Mouse (Mus musculus) layer of hippocampus, adult 18-20 months (tissue): ENCODE measurements at regions not wholly inside any gene's neighbourhood (a gene's known extent, or its start where the extent isn't known, plus 50 kb on each side); places are given as distances from the start of the nearest gene placed in this dataset.
"Not testable (repeated sequence)": the region's sequence is repeated elsewhere in the genome, so short reads cannot be mapped to it uniquely, and the experiment has no call there.

Experiments
- DNase-seq, 2 experiments: peaks; one replicate each; pipeline ENCODE4 v3.0.0; 2022; ENCODE audit warnings: low spot score in 2 of 2

DNA sequence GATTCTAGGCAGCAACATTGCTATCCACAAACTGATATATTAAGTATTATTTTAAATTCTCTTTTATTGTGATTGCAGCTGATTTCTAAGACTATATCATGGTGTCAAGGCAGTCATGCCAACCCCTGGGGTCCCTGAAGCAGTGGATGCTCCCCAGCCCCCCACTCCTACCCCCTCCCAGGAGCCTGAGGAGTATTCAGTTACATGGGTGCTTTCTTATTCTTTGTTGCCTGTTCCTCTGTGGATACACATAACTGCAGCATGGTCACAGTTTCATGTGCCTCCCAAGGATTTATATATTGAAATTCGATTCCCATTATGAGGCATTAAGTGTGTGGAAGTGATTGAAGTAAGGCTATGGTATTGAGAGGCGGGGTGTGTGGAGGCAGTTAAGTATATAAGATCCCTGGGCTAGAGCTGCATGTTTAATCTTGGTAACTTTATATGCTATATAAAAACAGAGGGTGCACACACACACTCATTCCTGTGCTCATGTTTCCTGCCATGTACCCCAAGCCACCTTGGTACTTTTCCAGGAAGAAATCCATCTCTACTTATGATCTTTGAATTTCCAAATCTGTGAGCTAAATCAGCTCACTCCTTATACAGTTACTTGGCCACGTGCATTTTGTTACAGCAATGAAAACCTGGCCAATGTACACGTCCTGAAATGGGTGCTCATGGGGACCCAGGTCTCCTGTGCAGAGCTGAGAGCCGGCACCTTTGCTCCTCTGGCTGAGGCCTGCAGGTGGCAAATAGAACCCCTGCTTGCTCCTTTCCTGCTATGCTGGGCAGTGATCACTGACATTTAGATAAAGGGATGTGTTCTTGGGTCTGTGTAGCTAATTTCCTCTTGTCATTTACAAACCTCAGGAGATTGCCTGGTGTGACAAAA lies 259.0 kb downstream of the Nek10 start:
- no peak for DNase-seq

GRCm38 (mm10) chr14:15062861-15063418 lies 259.7 kb downstream of the Nek10 start:
- DNase-seq, result no peak

- DNase-seq, result peak; percentile 6 to 43
Measured at GRCm38 (mm10) chr14:15064991-15065525, 261.8 kb downstream of the Nek10 start.

GRCm38 (mm10) chr14:15075877-15076276 lies 272.7 kb downstream of the Nek10 start:
- DNase-seq, result no peak

GRCm38 (mm10) chr14:15082889-15083288 lies 279.7 kb downstream of the Nek10 start:
- no peak for DNase-seq

DNA sequence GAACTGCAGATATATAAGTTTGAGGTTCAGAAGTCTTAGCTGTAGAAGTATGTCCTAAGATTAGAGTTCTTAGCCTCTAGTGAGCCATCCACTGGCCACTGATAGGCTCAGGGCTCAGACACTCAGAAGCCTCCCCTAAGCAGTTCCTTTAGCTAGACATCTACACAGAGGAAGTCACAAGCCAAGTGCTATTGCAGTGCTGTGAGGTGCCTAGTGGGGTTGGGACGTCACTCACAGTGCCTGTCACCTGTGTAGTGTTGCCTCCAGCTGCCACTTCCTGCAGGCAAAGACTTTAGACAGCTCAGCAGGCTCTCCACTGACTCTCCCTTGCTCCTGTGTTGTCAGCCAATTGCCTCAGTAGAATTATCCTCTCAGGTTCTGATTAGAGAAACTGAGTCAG lies 280.6 kb downstream of the Nek10 start:
- no peak for DNase-seq

DNA sequence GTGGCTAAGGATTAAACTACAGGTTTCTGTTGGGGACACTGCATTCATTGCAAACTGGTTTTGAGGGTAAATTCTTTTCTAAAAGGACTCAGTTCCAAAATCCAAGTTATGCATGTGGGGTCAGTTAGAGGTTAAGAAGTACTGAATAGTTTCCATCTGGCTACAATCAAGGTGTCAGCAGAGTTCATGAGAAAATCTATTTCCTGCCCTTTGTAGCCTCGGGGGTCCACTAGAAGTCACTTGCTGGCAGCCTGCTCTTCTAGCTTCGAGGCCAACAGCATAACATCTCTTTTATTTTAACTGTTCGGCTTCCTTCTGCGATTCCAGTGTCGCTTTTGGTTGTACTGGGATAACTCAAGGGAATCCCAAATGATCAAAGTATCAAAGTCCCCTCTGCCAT lies 283.8 kb downstream of the Nek10 start:
- DNase-seq, result no peak

- no peak for DNase-seq
Measured at GRCm38 (mm10) chr14:15096865-15097264, 293.6 kb downstream of the Nek10 start.

- DNase-seq, result no peak
Measured at GRCm38 (mm10) chr14:15099909-15100308, 296.7 kb downstream of the Nek10 start.

GRCm38 (mm10) chr14:15107795-15108321 lies 304.6 kb downstream of the Nek10 start:
- DNase-seq, result peak in 1 of 2 experiments; percentile 12

GRCm38 (mm10) chr14:15119745-15120144 lies 316.5 kb downstream of the Nek10 start:
- DNase-seq, result peak in 1 of 2 experiments; percentile 10

DNA sequence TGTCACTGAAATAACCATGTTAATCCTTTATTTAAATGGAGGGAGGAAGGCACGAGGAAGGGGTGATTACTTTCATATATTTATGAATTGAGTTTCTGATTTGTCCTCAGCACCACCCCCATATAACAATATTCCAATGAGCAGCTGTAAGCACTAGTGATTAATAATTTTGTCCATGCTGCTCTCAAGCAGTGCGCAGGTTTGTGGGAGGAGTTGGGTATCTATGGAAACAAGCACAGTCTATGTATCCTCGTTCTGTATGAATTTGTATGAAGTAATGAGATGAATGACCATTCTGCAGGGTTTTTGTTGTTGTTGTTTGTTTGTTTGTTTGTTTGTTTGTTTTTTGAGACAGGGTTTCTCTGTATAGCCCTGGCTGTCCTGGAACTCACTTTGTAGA lies 310.6 kb downstream of the Lrrc3b start:
- DNase-seq, result no peak

- not testable (repeated sequence) for DNase-seq
Measured at GRCm38 (mm10) chr14:15140871-15141270, 297.9 kb downstream of the Lrrc3b start.

- DNase-seq, result no peak
Measured at GRCm38 (mm10) chr14:15142839-15143238, 295.9 kb downstream of the Lrrc3b start.

- DNase-seq, result no peak
Measured at GRCm38 (mm10) chr14:15148516-15148915, 290.3 kb downstream of the Lrrc3b start.
